Mouse (Mus musculus) limb, embryonic 14.5 days (tissue): ENCODE results near the gene Slc6a8. TPM values are rescaled to one million over a fixed set of nuclear protein-coding genes. Genes with fewer than 3 reads are reported as not detected.

Experiments used
- ATAC-seq: fragments of 200-750 bp; cut with Nextera tagmentation; 2 replicates; pipeline ENCODE4 v1.8.0; 2017; ENCODE audit warnings: low read depth, moderate number of reproducible peaks, moderate TSS enrichment; ENCODE audit not compliant: low FRiP score
- DNase-seq: peaks from one replicate; pipeline ENCODE4 v3.0.0-alpha.2; 2015; ENCODE audit warnings: low spot score
- H3K27ac ChIP-seq: fragments of 300-500 bp; sonication (generic); replicated peaks from 2 replicates; pipeline ENCODE4 v1.5.1; 2014; ENCODE audit warnings: low read depth, mild to moderate bottlenecking, low read length, moderate library complexity, mixed read lengths
- H3K27me3 ChIP-seq: fragments of 300-500 bp; sonication (generic); 2 replicates; pipeline ENCODE4 v1.6.1; 2014; ENCODE audit warnings: low read length, mixed read lengths; ENCODE audit not compliant: control insufficient read depth, insufficient read depth
- H3K36me3 ChIP-seq: fragments of 300-500 bp; sonication (generic); 2 replicates; pipeline ENCODE4 v1.6.1; 2014; ENCODE audit warnings: mild to moderate bottlenecking, low read length, moderate library complexity, mixed read lengths; ENCODE audit not compliant: control insufficient read depth, insufficient read depth
- H3K4me1 ChIP-seq: fragments of 300-500 bp; sonication (generic); 2 replicates; pipeline ENCODE4 v1.6.1; 2014; ENCODE audit warnings: antibody characterized with exemption, low read length, mixed read lengths; ENCODE audit not compliant: control insufficient read depth, insufficient read depth
- H3K4me2 ChIP-seq: fragments of 300-500 bp; sonication (generic); replicated peaks from 2 replicates; pipeline ENCODE4 v1.6.1; 2014; ENCODE audit warnings: low read depth, mild to moderate bottlenecking, low read length, moderate library complexity; ENCODE audit not compliant: severe bottlenecking
- H3K4me3 ChIP-seq: fragments of 300-500 bp; sonication (generic); replicated peaks from 2 replicates; pipeline ENCODE4 v1.5.1; 2014; ENCODE audit warnings: low read length
- H3K9ac ChIP-seq: fragments of 300-500 bp; sonication (generic); 2 replicates; pipeline ENCODE4 v1.6.1; 2014; ENCODE audit warnings: mild to moderate bottlenecking, low read depth, low read length, moderate library complexity; ENCODE audit not compliant: severe bottlenecking
- H3K9me3 ChIP-seq: fragments of 300-500 bp; sonication (generic); 2 replicates; pipeline ENCODE4 v1.6.1; 2016; ENCODE audit warnings: low read length; ENCODE audit not compliant: control insufficient read depth
- POLR2A ChIP-seq: fragments of 200-500 bp; IDR thresholded peaks from 2 replicates; pipeline ENCODE4 v1.8.0; 2012; ENCODE audit warnings: inconsistent platforms, mild to moderate bottlenecking, moderate library complexity, borderline replicate concordance; ENCODE audit not compliant: insufficient read depth, insufficient read length; ENCODE audit errors: extremely low read depth
- WGBS: fragments of 180-500 bp; shearing (Covaris S2); extraction: QIAGEN DNeasy Blood & Tissue Kit; methylation state at CpG from one replicate; pipeline ENCODE4 v1.1.7; 2014; 5-methylcytosine and 5-hydroxymethylcytosine counted together
- polyA plus RNA-seq, 2 experiments: library from polyadenylated mRNA; depleted of rRNA in 1 of 2; stranded (reverse) in 1 of 2; unstranded in 1 of 2; fragments of >200 nt; fragmentation: Nextera tagmentation in 1 of 2; extraction: Ambion mirVana in 1 of 2; gene quantifications; 2 replicates each; pipeline versions ENCODE4 v1.2.1 to v1.2.3; 2012 to 2014

The Slc6a8 gene
- polyA plus RNA-seq, 2 experiments = 11.9 to 71.9 TPM

- Histone ChIP-seq H3K27ac (no peak overlapping the region), H3K9ac (no peak overlapping the region), H3K9me3 (no peaks in the 10 kb centered on the region), H3K36me3 (peaks cover 21% of the 10 kb centered on the region), H3K4me3 (no peak overlapping the region), H3K4me2 (no peak overlapping the region), H3K4me1 (0 out of 2 replicates have a peak, but pooled peaks cover 3% of the 10 kb centered on the region), H3K27me3 (no peaks in the 10 kb centered on the region)
- ATAC-seq (no peak), DNase-seq (no peak)
- TF ChIP-seq POLR2A = no peak
- WGBS = 88% methylated on average over 4 of the region's 4 CpGs
These were observed 3.7 kb downstream of the Slc6a8 start for GRCm38 (mm10) chrX:73676668-73677067.

DNA sequence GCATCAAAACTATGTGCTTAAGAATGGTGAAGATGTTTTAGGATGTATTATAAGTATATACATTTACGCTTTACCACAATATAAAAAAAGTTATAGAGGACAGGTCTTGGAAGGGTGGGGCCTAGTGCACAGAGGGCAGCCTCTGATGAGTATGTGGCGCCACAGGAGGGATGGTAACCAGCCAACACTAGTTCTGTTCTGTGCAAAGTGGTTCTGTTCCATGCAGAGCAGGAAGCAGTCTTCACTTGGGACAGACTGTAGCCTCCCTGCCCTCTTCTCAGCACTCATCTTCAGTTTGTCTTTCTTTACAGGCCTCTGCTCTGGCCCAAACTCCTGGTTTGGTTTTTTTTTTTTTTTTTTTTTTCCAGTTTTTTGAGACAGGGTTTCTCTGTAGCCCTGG lies 11.2 kb downstream of the Slc6a8 start:
- Histone ChIP-seq H3K4me1 (no peaks in the 10 kb centered on the region), H3K9me3 (no peaks in the 10 kb centered on the region), H3K27me3 (no peaks in the 10 kb centered on the region), H3K36me3 (peaks cover 26% of the 10 kb centered on the region), H3K4me3 (no peak overlapping the region), H3K9ac (no peak overlapping the region), H3K27ac (no peak overlapping the region), H3K4me2 (no peak overlapping the region)
- no peak for ATAC-seq
- 76% methylated on average over 2 of the region's 2 CpGs for WGBS
- no peak for TF ChIP-seq POLR2A
- no peak for DNase-seq

DNA sequence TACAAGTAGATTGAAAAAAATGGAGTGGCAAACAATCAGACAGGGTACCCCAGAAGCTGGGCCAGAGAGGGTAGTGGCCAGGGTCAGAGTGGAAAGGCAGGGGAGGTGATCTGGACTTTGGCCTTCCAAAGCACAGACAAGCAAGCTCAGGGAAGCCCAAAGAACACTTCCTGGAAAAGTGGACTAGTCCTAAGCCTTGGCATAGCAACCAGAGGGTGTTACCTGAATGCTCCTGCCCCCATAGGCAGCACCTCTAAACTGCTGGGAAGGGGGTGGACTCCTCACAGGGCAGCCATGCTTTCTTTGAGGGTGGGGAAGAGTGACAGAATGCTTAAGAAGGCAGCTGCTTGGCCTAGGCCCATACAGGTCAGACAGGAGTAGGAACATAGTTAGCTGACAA lies 12.0 kb downstream of the Slc6a8 start:
- H3K4me2 ChIP-seq = no peak overlapping the region
- H3K4me1 ChIP-seq = no peaks in the 10 kb centered on the region
- TF ChIP-seq POLR2A = no peak
- no peaks in the 10 kb centered on the region for H3K27me3 ChIP-seq
- no peak overlapping the region for H3K9ac ChIP-seq
- ATAC-seq (no peak), DNase-seq (no peak)
- no peak overlapping the region for H3K27ac ChIP-seq
- H3K9me3 ChIP-seq = no peaks in the 10 kb centered on the region
- H3K4me3 ChIP-seq = no peak overlapping the region
- H3K36me3 ChIP-seq = peaks cover 25% of the 10 kb centered on the region

- no peak for TF ChIP-seq POLR2A
- ATAC-seq (no peak), DNase-seq (no peak)
- Histone ChIP-seq H3K27me3 (no peaks in the 10 kb centered on the region), H3K4me3 (no peak overlapping the region), H3K36me3 (peaks cover 25% of the 10 kb centered on the region), H3K9me3 (no peaks in the 10 kb centered on the region), H3K27ac (no peak overlapping the region), H3K9ac (no peak overlapping the region), H3K4me1 (no peaks in the 10 kb centered on the region), H3K4me2 (no peak overlapping the region)
- WGBS = 46% methylated on average over 3 of the region's 3 CpGs
These were observed 12.7 kb downstream of the Slc6a8 start for GRCm38 (mm10) chrX:73685629-73686028.

- Histone ChIP-seq H3K9ac (no peak overlapping the region), H3K4me1 (no peaks in the 10 kb centered on the region), H3K36me3 (peaks cover 14% of the 10 kb centered on the region), H3K9me3 (no peaks in the 10 kb centered on the region), H3K4me3 (no peak overlapping the region), H3K4me2 (no peak overlapping the region), H3K27me3 (no peaks in the 10 kb centered on the region), H3K27ac (no peak overlapping the region)
- WGBS = 60% methylated on average over 5 of the region's 5 CpGs
- DNase-seq = peak; percentile 19
- TF ChIP-seq POLR2A = no peak
- ATAC-seq = peak; percentile 19; the same call in 1 of the 2 replicates
These were observed 18.1 kb downstream of the Slc6a8 start for GRCm38 (mm10) chrX:73690917-73691629.
